Mouse (Mus musculus) layer of hippocampus, adult 18-20 months (tissue): ENCODE results near the gene Myo9a. TPM values are rescaled to one million over a fixed set of nuclear protein-coding genes. Genes with fewer than 3 reads are reported as not detected.
"Not testable (repeated sequence)": the region's sequence is repeated elsewhere in the genome, so short reads cannot be mapped to it uniquely, and the experiment has no call there.

Source experiments
- DNase-seq, 2 experiments: peaks; one replicate each; pipeline ENCODE4 v3.0.0; 2022; ENCODE audit warnings: low spot score in 2 of 2
- total RNA-seq, 2 experiments: library from RNA; stranded (reverse); gene quantifications; 2 replicates each; pipeline ENCODE4 v1.2.3; 2021

The Myo9a gene
- total RNA-seq, 2 experiments from 2014 or later: 58.2 to 65.6 TPM

- DNase-seq: no peak
Observed at GRCm38 (mm10) chr9:59749581-59750265, 973 bp upstream of the Myo9a start.

- peak in 1 of 2 experiments; percentile 63 for DNase-seq
Observed at GRCm38 (mm10) chr9:59751066-59751581, 428 bp downstream of the Myo9a start.

GRCm38 (mm10) chr9:59751966-59752365 lies 1.3 kb downstream of the Myo9a start:
- DNase-seq: no peak

GRCm38 (mm10) chr9:59755199-59755598 lies 4.5 kb downstream of the Myo9a start:
- DNase-seq: peak in 1 of 2 experiments; percentile 14

- DNase-seq: not testable (repeated sequence)
Observed at GRCm38 (mm10) chr9:59757016-59757415, 6.3 kb downstream of the Myo9a start.

GRCm38 (mm10) chr9:59760515-59760914 lies 9.8 kb downstream of the Myo9a start:
- no peak for DNase-seq

- DNase-seq: not testable (repeated sequence)
Observed at GRCm38 (mm10) chr9:59766966-59767461, 16.3 kb downstream of the Myo9a start.

- DNase-seq: not testable (repeated sequence)
Observed at GRCm38 (mm10) chr9:59806046-59806774, 55.5 kb downstream of the Myo9a start.

GRCm38 (mm10) chr9:59884551-59884950 lies 133.9 kb downstream of the Myo9a start:
- DNase-seq: peak; percentile 14 to 45

GRCm38 (mm10) chr9:59903382-59903781 lies 152.7 kb downstream of the Myo9a start:
- DNase-seq: no peak

GRCm38 (mm10) chr9:59914761-59915160 lies 164.1 kb downstream of the Myo9a start:
- DNase-seq: no peak

- DNase-seq: no peak
Observed at GRCm38 (mm10) chr9:59930248-59930647, 179.6 kb downstream of the Myo9a start.

GRCm38 (mm10) chr9:59935866-59936265 lies 185.2 kb downstream of the Myo9a start:
- not testable (repeated sequence) for DNase-seq

- no peak for DNase-seq
Observed at GRCm38 (mm10) chr9:59938529-59938928, 187.8 kb downstream of the Myo9a start.

- DNase-seq: no peak
Observed at GRCm38 (mm10) chr9:59939691-59940090, 189.0 kb downstream of the Myo9a start.

- DNase-seq: no peak
Observed at GRCm38 (mm10) chr9:59940913-59941884, 190.5 kb downstream of the Myo9a start.

GRCm38 (mm10) chr9:59941885-59942350 lies 191.2 kb downstream of the Myo9a start:
- no peak for DNase-seq

- DNase-seq: no peak
Observed at GRCm38 (mm10) chr9:59942501-59943085, 191.9 kb downstream of the Myo9a start.

- no peak for DNase-seq
Observed at GRCm38 (mm10) chr9:59943826-59944225, 193.1 kb downstream of the Myo9a start.

GRCm38 (mm10) chr9:59945241-59945640 lies 194.5 kb downstream of the Myo9a start:
- no peak for DNase-seq
